Mouse (Mus musculus): ENCODE results near the gene Sh3gl2. TPM values are rescaled to one million over a fixed set of nuclear protein-coding genes. Genes with fewer than 3 reads are reported as not detected.

Sh3gl2 gene
- polyA plus RNA-seq (2012; rRNA removed) = 242 and 254 TPM in 2 replicates

DNA sequence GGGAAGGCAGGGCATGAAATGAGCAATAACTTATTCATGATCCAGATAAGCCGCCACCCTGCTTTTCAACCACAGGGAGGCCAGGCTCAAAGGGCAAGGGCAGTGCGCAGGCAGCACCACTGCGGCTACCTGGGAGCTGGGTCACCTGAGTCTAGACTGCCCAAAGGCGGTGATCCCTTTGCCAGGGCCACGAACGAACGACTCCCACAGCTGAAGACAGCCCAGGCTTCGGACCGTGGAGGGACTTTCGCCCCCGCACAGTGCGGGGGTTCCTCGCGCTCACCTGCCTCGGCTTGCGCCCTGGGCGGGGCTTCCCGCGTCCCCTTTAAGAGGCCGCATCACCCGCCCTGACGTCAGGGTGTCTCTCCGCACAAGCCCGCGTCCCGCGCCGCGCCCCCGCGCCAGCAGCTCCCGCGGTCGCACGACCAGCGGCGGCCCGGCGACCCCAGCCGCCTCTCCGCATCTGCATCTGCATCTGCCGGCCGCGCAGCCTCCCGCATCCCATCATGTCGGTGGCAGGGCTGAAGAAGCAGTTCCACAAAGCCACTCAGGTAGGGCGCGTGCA, at the start of gene Sh3gl2:
Sh3gl2 (plus strand) TSS at position 56 of the 565 bp plus-strand sequence.
- DNase-seq (ENCODE audit: extremely low spot score in 1 of 2, low spot score in 1 of 2) = peak; percentile 57 to 85

DNA sequence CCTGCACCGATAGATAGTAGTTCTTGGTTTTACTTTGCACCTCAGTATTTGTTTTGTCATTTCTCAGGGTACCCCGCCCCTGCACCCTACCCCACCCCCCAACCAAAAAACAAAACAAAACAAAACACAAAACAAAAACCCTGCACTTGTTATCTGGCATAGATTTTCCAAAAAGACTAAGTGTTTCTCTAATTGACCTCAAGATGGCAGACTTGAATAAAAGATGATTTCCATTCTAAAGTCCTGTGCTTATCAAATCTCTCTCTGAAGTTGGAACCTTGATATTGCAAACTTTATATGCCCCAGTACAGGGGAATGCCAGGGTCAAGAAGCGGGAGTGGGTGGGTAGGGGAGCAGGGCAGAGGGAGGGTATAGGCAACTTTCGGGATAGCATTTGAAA, 43.8 kb upstream of the Sh3gl2 start:
- DNase-seq (ENCODE audit: extremely low spot score in 1 of 2, low spot score in 1 of 2) = peak in 1 of 2 experiments; percentile 28

DNA sequence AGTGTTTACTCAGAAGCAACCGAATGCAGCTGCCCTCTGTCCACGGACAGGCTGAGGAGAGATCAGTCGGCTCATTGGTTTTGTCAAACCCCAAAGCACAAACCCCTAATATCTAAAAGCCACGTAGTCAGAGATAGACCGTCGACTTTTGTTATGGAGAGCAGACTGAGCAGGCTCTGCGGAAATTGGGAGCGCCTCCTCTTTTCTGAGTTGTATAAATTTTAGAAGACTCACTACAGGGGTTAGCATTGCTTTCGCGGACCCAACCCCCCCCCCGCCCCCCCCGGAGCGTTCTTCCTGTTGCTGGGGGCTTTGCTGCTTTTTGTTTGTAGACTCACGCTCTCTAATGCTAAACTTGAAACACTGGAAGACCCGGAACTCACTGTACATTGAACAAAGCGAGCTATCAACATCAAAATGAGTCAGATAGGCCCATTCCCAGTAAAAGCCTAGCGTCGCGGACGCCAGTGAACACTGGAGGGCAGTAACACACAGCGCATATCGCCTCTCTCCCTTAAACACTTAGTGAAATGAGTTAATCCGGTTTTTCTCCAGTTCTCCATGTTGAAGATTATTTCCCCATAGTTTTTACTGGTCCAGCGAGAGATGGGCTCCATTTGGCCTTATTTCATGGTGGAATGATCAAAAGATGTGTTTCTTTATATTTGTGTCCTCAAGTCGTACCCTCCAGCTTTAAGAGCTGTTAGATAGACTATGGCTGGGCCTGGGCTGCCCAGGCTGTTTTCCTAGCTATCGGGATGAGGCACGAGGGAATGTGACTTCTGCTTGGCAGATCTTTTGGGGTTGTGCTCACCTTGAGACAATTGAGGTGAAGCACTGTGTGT, 42.2 kb upstream of the Sh3gl2 start:
- peak in 1 of 2 experiments; percentile 76 for DNase-seq (ENCODE audit: extremely low spot score in 1 of 2, low spot score in 1 of 2)

GRCm38 (mm10) chr4:85163313-85163615, 41.7 kb upstream of the Sh3gl2 start:
- no peak for DNase-seq (ENCODE audit: extremely low spot score in 1 of 2, low spot score in 1 of 2)

GRCm38 (mm10) chr4:85168001-85168400, 36.9 kb upstream of the Sh3gl2 start:
- no peak for DNase-seq (ENCODE audit: extremely low spot score in 1 of 2, low spot score in 1 of 2)

DNA sequence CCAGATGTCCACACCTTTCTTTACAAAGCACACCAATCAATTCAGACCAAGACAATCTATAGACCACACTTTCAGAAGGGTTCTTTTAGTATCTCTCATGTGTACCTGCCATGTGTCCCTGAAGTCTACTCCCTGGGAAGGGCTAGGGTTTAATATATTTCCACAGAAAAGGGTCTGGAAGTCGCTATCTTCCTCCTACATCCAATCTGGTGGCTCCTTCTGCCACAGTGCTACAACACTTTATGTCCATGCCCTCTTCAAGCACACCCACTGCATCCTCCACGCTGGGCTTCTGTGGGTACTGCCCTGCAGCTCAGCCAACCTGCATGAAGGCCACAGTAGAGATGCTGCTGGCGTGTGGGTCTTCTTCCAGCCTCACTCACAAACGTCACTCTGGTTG, 29.5 kb upstream of the Sh3gl2 start:
- peak; percentile 66 to 70 for DNase-seq (ENCODE audit: extremely low spot score in 1 of 2, low spot score in 1 of 2)

GRCm38 (mm10) chr4:85178394-85179051, 26.4 kb upstream of the Sh3gl2 start:
- no peak for DNase-seq (ENCODE audit: extremely low spot score in 1 of 2, low spot score in 1 of 2)

DNA sequence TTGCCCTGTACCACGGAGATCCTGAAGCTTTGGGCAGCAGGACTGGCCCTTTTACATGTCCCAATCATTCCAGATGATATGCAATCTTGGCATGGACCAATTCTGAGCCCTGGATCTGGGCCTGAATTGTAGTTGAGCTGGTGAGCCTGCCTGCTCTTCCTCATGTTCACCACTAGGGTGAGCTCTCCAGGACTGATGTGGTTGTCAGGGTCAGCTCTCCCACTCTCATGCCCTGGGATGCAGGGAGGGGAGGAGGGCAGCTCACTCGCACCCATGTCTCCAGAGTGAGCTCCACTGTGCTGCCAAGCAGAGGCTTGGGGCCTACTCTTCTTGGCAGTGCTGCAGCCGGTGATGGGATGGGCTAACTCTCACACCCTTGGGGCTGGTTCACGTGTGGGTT, 18.9 kb upstream of the Sh3gl2 start:
- DNase-seq (ENCODE audit: extremely low spot score in 1 of 2, low spot score in 1 of 2) = no peak

DNA sequence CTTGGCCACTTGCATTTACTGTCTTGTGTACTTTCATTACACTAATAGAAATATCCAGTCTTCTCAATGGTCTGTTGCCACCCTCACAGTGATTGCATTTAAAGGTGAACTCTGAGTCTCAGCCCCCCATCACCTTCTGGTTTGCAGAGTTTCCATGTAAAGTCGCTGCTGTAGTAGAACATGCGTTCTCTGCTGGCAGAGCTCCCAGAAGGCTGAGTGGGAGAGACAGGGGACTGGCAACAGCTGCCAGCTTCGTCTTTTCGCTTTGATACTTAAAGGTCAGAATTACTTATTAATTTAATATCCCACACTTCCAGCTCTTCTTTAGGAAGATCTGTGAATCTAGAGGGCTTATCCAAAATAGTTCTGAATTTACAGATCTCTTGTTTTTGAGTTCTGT, 8.7 kb upstream of the Sh3gl2 start:
- peak in 1 of 2 experiments; percentile 72 for DNase-seq (ENCODE audit: extremely low spot score in 1 of 2, low spot score in 1 of 2)

DNA sequence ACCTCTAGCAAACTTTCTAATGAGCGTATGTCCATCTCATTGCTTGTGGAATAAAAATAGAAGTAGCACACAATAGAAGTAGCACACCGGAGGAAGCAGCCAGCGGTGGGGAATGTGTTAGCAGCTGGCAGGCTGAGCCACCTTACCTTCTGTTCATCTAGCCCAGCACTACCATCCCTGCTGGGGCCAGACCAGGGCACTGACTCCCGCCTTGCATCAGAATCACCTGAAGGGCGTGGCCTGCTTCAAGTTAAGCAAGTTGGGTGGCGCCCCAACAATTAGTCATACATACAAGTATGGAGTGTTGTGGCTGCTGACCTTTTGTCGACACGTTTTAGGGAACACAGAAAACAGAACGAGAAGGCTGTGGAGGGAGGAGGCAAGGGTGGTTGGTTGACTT, 6.5 kb upstream of the Sh3gl2 start:
- DNase-seq (ENCODE audit: extremely low spot score in 1 of 2, low spot score in 1 of 2) = no peak

DNA sequence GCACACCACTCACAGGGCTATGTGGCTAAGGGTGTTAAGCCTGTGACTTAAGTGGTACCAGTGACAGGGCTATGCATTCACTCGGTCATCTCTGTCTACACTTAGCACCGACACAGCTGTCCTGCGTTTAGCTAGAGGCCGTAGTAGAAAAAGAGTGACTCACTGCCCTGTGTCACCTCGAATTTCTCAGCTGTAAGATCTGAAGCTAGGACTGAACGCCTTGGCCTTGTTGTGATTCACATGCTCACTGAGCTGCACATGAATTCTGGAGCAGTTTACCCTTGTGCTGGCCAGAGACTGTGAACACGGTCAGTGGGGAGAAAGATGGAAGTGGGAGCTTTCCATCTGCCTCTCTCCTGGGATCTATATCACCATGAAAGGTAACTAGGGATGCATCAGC, 2.3 kb upstream of the Sh3gl2 start:
- no peak for DNase-seq (ENCODE audit: extremely low spot score in 1 of 2, low spot score in 1 of 2)

- peak in 1 of 2 experiments; percentile 48 for DNase-seq (ENCODE audit: extremely low spot score in 1 of 2, low spot score in 1 of 2)
These were observed 798 bp downstream of the Sh3gl2 start for GRCm38 (mm10) chr4:85205636-85206211.

DNA sequence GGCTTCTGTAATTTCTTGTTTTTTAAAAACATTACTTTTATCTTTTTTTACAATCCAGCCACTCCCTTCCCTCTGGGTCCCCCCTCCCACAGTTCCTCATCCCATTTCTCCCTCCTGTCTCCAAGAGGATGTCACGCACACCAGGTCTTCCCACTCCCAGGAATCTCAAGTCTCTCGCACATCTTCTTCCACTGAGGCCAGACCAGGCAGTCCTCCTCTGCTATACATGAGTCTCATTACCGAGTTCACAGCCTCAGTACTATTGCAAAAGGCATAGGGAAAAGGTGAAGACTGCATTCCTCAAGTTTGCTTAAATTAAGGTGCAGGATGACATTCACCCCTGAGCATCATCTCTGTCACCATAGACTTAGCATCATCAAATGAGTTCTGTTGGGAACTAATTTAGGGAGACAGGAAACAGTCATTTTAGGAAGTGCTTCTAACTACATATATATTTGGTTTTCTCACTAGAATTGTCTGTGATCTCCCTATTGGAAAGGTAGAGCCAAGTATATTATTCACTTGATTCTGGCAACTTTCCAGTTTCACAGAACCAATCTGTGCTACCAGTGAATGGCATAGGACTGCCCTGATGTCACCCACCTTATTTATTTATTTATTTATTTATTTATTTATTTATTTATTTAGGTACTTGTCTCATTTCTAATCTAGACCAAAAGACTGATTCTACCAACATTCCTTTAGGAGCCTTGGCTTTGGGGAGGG, 1.9 kb downstream of the Sh3gl2 start:
- peak in 1 of 2 experiments; percentile 37 for DNase-seq (ENCODE audit: extremely low spot score in 1 of 2, low spot score in 1 of 2)

DNA sequence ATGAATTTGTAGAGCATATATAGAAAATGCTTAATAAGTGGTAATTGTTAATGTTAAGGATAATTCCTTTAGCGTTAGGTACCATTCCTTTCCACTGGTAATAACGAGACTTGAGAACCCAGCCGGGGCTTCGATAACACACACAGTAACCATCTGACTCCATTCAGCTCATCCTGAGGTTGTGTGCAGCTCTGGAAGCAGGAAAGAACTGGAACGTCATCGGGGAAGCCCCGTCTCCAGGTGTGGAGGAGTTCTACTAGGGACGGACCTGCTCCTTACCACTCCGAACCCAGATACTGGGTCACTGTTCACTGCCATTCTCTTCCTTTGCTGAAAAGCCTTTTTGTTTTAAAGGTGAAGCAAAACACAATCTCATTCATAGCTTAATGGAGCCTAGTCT, 2.6 kb downstream of the Sh3gl2 start:
- DNase-seq (ENCODE audit: extremely low spot score in 1 of 2, low spot score in 1 of 2) = no peak

DNA sequence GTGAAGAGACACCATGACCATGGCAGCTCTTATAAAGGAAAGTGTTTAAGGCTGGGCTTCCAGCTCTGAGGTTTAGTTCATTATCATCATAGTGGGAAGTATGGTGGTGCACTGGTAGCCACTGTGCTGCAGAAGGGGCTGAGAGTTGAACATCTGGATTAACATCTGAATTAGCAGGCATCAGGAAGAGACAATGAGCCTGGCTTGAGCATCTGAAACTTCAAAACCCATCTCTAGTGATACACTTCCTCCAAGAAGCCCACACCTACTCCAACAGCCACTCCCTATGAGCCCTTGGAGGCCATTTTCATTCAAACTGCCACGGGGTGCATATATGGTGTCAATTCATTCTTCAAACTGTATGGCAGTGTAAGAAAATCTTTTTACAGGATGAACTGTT, 3.6 kb downstream of the Sh3gl2 start:
- DNase-seq (ENCODE audit: extremely low spot score in 1 of 2, low spot score in 1 of 2) = no peak

DNA sequence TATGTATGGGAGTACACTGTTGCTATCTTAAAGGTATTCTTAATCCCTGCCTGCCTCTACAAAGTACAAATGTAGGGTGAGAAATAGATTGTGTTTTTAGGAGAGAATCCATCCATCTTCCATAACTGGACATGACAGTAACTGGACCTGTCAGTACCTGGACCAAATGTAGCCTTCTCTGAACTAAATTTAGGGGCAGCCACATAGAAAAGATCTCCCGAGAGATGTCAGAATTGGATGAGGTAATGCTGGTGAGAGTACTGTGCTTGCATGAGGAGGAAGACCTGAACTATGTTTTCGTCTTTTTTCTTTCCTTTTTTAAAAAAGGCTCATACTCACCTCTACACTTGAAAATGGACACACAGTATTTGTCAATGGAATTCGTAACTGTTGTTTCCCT, 6.0 kb downstream of the Sh3gl2 start:
- DNase-seq (ENCODE audit: extremely low spot score in 1 of 2, low spot score in 1 of 2) = no peak

GRCm38 (mm10) chr4:85217003-85217402, 12.1 kb downstream of the Sh3gl2 start:
- no peak for DNase-seq (ENCODE audit: extremely low spot score in 1 of 2, low spot score in 1 of 2)

- no peak for DNase-seq (ENCODE audit: extremely low spot score in 1 of 2, low spot score in 1 of 2)
These were observed 17.8 kb downstream of the Sh3gl2 start for GRCm38 (mm10) chr4:85222716-85223115.

DNA sequence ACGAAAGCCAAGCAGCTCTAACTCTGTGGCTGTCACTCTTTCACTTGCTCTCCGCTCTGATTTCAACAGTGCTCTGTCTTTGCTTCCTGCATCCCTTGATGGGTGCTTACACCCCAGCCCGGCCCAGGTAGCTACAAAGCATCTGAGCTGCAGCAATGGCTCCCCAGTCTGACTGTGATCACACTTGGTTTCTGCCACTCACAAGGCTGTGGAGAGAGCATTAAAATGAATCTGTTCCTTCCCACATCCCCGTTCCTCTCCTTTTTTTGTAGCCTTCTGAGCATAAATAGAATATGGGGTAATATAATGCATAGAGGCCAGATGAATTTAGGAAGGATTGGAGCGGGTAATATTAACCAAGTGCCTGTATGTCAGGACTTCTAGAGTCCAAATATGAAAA, 21.8 kb downstream of the Sh3gl2 start:
- peak in 1 of 2 experiments; percentile 51 for DNase-seq (ENCODE audit: extremely low spot score in 1 of 2, low spot score in 1 of 2)

- no peak for DNase-seq (ENCODE audit: extremely low spot score in 1 of 2, low spot score in 1 of 2)
These were observed 23.0 kb downstream of the Sh3gl2 start for GRCm38 (mm10) chr4:85227664-85228588.
